Mouse (Mus musculus): Measurements from ENCODE around the gene Zfp12.
"Not testable (repeated sequence)": the region's sequence is repeated elsewhere in the genome, so short reads cannot be mapped to it uniquely, and the experiment has no call there.

Zfp12 gene

GRCm38 (mm10) chr5:143235028-143235693 lies at the start of gene Zfp12:
TSS of gene Zfp12 (plus strand) at chr5:143235163.
- DNase-seq (ENCODE audit: low spot score in 2 of 2) = peak; percentile 98

GRCm38 (mm10) chr5:143188014-143188413 lies 46.9 kb upstream of the Zfp12 start:
- DNase-seq (ENCODE audit: low spot score in 2 of 2) = not testable (repeated sequence)

DNA sequence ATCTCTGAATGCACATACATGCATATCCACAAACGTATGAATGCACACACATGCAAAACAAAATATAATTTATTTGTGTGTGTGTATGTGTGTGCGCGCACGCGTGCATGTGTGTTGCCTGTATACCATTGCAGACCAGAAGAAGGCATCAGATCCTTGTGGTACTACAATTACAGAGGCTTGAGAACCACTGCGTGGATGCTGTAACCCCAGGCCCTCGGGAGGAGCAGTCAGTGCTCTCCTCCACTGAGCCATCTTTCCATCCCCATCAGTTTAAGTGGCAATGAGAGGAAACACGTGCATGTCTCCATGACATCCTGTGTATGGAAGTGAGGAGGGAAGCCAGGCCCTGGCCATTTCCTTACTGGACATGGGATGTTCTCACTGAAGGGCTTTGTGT lies 42.2 kb upstream of the Zfp12 start:
- DNase-seq (ENCODE audit: low spot score in 2 of 2) = no peak

- not testable (repeated sequence) for DNase-seq (ENCODE audit: low spot score in 2 of 2)
These were observed 40.2 kb upstream of the Zfp12 start for GRCm38 (mm10) chr5:143194747-143195146.

DNA sequence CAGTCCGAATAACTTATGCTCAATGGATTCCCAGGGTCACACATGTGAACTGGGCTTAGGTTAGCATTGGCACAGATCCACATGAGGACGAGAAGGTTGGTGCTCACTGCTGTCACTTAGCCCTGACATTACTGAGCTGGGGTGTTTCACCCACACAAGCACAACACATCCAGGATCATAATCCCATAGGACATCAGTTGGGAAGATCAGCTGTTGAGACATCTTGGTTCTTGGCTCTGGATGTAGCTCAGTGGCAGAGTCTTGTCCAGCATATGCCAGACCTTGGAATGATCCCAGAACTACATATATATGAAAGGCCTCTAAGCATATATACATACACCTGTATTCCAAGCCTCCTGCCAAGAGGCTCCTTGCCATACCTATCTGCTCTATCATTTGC lies 39.8 kb upstream of the Zfp12 start:
- DNase-seq (ENCODE audit: low spot score in 2 of 2) = no peak

DNA sequence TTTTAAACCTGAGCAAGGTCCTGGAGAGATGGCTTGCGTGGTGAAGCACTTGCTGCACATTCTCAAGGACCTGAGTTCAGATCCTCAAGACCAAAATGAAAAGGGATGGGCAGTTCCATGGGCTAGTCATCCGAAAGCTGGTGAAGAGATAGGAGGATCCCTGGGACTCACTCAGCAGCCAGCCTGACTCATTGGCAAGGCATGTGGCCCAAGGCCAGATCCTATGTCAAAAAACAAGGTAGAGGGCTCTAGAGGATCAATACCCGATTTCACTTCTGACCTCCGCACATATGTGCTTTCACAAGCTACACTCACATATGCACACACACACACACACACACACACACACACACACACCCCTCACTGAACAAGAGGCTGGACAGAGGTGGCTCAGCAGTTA lies 38.5 kb upstream of the Zfp12 start:
- DNase-seq (ENCODE audit: low spot score in 2 of 2) = no peak

DNA sequence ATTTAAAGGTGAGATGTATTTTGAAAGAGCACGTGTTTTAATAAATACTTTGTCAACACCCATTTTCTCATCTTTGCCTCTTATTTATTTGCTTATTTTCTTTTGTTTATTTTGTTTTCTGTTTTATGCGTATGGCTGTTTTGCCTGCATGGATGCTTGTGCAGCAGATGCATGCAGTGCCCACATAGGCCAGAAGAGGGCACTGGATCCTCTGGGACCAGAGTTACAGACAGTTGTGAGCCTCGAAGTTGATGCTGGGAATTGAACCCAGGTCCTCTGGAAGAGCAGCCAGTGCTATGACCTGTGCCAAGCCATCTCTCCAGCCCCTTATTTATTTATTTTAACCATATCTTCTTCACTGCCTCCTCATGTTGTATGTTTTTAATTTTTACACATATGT lies 29.9 kb upstream of the Zfp12 start:
- no peak for DNase-seq (ENCODE audit: low spot score in 2 of 2)

DNA sequence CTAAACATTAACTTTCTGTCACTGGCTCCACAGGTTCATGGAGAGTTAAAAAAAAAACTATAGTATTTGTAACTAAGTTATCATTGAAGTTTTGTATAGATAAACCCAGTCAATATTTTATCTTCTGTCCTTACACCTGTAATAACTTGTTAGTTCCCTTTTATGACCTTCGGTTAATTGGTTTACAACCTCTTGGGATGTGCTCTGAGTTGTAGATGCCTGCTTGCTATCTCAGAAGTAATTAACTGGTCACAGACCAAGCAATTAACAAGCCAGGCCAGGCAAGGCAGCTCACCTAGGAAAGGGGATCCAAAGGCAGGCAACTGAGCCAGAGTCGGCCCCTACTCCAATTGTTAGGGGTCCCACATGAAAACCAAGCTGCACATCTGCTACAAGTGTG lies 21.1 kb upstream of the Zfp12 start:
- DNase-seq (ENCODE audit: low spot score in 2 of 2) = no peak

- DNase-seq (ENCODE audit: low spot score in 2 of 2) = no peak
These were observed 14.0 kb upstream of the Zfp12 start for GRCm38 (mm10) chr5:143220996-143221395.

DNA sequence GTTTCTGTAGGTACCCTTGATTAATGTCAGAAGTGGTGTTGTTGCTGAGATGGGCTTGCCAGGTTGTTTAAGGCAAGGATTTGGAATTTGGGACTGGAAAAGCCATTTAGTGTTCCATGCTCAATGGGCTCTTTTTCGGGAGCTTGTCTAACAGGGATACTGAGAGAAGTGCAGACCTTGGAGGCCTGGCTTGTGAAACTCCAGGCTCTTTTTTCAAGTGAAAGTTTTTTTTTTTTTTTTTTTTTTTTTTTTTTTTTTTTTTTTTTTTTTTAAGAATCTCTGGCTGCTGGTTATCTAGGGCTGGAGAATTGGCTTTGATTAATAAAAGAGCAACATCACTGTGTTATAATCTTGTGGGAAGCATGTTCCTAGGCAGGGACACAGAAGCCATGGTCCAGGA lies 12.7 kb upstream of the Zfp12 start:
- DNase-seq (ENCODE audit: low spot score in 2 of 2) = no peak

DNA sequence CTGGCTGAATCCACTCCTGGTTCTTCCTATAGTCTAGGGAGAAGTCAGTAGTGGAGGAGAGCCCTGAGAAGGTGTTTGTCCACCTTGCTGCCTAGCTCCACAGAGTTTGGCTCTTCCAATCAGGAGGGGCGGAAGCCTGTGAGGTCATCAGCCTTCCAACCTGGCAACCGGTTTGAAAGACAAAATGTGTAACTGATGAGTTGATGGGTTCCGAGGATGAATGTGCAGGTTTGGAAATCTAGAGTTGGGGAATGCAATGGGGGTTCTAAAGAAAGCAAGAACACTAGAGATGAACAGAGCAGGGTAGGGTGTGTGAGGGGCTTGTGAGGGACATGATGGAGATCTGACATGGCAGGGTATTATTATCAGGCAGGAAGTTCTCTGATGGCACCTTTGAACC lies 8.2 kb upstream of the Zfp12 start, which contains the start of gene Spdye4a:
Spdye4a (minus strand) TSS at position 101 of the 400 bp plus-strand sequence.
- no peak for DNase-seq (ENCODE audit: low spot score in 2 of 2)

GRCm38 (mm10) chr5:143236036-143236435 lies 1.1 kb downstream of the Zfp12 start:
- no peak for DNase-seq (ENCODE audit: low spot score in 2 of 2)

DNA sequence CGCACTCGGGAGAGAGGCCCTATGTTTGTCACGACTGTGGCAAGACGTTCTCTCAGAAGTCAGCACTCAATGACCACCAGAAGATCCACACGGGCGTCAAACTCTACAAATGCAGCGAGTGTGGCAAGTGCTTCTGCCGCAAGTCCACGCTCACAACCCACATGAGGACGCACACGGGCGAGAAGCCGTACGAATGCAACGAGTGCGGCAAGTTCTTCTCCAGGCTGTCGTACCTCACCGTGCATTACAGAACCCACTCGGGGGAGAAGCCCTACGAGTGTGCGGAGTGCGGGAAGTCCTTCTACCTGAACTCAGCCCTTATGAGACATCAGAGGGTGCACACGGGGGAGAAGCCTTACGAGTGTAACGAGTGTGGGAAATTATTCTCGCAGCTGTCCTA lies 10.0 kb downstream of the Zfp12 start:
- no peak for DNase-seq (ENCODE audit: low spot score in 2 of 2)

- peak in 1 of 2 experiments; percentile 32 for DNase-seq (ENCODE audit: low spot score in 2 of 2)
These were observed 17.1 kb downstream of the Zfp12 start for GRCm38 (mm10) chr5:143252039-143252438.

- no peak for DNase-seq (ENCODE audit: low spot score in 2 of 2)
These were observed 17.8 kb downstream of the Zfp12 start for GRCm38 (mm10) chr5:143252791-143253185.

DNA sequence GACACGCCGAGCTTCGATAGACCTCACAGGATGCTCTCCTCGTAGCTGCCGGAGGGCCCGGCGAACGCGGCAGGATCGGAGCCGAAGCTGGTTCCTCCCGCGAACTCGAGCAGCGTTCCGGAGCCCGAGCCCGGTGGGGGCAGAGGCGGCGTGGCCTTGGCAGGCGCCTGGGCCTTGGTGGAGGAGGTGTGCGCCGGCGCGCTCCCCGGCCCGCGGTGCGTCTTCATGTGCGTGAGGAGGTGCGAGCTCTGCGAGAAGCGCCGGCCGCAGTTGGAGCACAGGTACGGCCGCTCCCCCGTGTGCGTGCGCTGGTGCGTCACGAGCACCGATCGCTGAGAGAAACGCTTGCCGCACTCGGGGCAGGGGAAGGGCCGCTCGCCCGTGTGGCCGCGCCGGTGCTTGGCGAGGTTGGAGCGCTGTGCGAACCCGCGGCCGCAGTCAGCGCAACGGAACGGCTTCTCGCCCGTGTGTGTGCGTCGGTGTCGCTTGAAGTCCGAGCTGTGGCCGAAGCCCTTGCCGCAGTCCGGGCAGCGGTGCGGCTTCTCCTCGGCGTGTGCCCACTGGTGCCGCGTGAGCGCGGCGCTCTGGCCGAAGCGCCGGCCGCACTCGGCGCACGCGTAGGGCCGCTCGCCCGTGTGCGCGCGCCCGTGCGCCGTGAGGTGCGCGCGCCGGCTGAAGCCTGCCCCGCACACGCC lies 18.4 kb downstream of the Zfp12 start:
- DNase-seq (ENCODE audit: low spot score in 2 of 2) = peak in 1 of 2 experiments; percentile 54

- DNase-seq (ENCODE audit: low spot score in 2 of 2) = no peak
These were observed 19.0 kb downstream of the Zfp12 start for GRCm38 (mm10) chr5:143253881-143254486.

GRCm38 (mm10) chr5:143254487-143255130 lies 19.6 kb downstream of the Zfp12 start:
- DNase-seq (ENCODE audit: low spot score in 2 of 2) = no peak

- DNase-seq (ENCODE audit: low spot score in 2 of 2) = no peak
These were observed 20.2 kb downstream of the Zfp12 start for GRCm38 (mm10) chr5:143255131-143255519.

- no peak for DNase-seq (ENCODE audit: low spot score in 2 of 2)
These were observed 20.8 kb downstream of the Zfp12 start for GRCm38 (mm10) chr5:143255802-143256201.

- DNase-seq (ENCODE audit: low spot score in 2 of 2) = no peak
These were observed 26.7 kb downstream of the Zfp12 start for GRCm38 (mm10) chr5:143261636-143262035.

DNA sequence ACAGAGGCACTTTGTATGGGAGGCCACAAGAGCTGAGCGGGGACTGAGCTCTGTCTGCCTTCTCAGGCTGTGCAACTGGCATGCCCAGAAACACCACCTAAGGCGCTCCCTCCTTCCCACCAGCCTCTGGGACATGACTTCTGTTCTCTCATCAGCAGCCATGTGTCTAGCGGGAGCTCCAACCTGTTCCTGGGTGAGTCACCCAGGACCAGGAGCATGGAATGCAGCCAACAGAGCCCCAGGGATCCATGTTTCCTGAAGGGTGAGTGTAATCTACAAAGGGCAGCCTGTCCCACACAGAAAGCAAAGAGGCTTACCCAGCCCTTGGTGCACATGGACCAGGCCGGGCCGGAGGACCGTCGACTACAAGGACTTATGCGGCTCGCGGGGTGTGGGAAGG lies 29.7 kb downstream of the Zfp12 start:
- DNase-seq (ENCODE audit: low spot score in 2 of 2) = no peak
